Mouse (Mus musculus) embryonic facial prominence, embryonic 13.5 days (tissue): ENCODE data around the gene Ceacam20. TPM values are rescaled to one million over a fixed set of nuclear protein-coding genes. Genes with fewer than 3 reads are reported as not detected.
"Not testable (repeated sequence)": the region's sequence is repeated elsewhere in the genome, so short reads cannot be mapped to it uniquely, and the experiment has no call there.

Experiments
- ATAC-seq: fragments of 200-750 bp; cut with Nextera tagmentation; 2 replicates; pipeline ENCODE4 v1.8.0; 2017; ENCODE audit warnings: low read depth; ENCODE audit not compliant: insufficient number of reproducible peaks, insufficient read depth, low FRiP score, low TSS enrichment
- H3K27ac ChIP-seq: fragments of 300-500 bp; sonication (generic); 2 replicates; pipeline ENCODE4 v1.5.1; 2015; ENCODE audit warnings: moderate library complexity, mild to moderate bottlenecking, inconsistent platforms
- H3K27me3 ChIP-seq: fragments of 300-500 bp; sonication (generic); 2 replicates; pipeline ENCODE4 v1.6.1; 2015; ENCODE audit warnings: mild to moderate bottlenecking, inconsistent platforms
- H3K36me3 ChIP-seq: fragments of 300-500 bp; sonication (generic); 2 replicates; pipeline ENCODE4 v1.6.1; 2015; ENCODE audit warnings: mild to moderate bottlenecking, inconsistent platforms
- H3K4me1 ChIP-seq: fragments of 300-500 bp; sonication (generic); 2 replicates; pipeline ENCODE4 v1.6.1; 2015; ENCODE audit warnings: inconsistent platforms
- H3K4me2 ChIP-seq: fragments of 300-500 bp; sonication (generic); 2 replicates; pipeline ENCODE4 v1.6.1; 2015; ENCODE audit warnings: moderate library complexity, mild to moderate bottlenecking, inconsistent platforms
- H3K4me3 ChIP-seq: fragments of 300-500 bp; sonication (generic); 2 replicates; pipeline ENCODE4 v1.5.1; 2015; ENCODE audit warnings: mild to moderate bottlenecking, inconsistent platforms
- H3K9ac ChIP-seq: fragments of 300-500 bp; sonication (generic); 2 replicates; pipeline ENCODE4 v1.6.1; 2015; ENCODE audit warnings: mild to moderate bottlenecking, inconsistent platforms
- H3K9me3 ChIP-seq: fragments of 300-500 bp; sonication (generic); 2 replicates; pipeline ENCODE4 v1.6.1; 2016; ENCODE audit warnings: inconsistent platforms
- WGBS: fragments of 180-500 bp; shearing (Covaris S2); methylation state at CpG from one replicate; pipeline ENCODE4 v1.1.7; 2015; ENCODE audit warnings: mixed read lengths; 5-methylcytosine and 5-hydroxymethylcytosine counted together
- polyA plus RNA-seq: library from polyadenylated mRNA; unstranded; fragments of >200 nt; fragmentation: Nextera tagmentation; extraction: Ambion mirVana; gene quantifications from 2 replicates; pipeline ENCODE4 v1.2.1, GENCODE M21; 2015

Ceacam20 gene
- polyA plus RNA-seq, 1 experiment from 2014 or later = not detected

DNA sequence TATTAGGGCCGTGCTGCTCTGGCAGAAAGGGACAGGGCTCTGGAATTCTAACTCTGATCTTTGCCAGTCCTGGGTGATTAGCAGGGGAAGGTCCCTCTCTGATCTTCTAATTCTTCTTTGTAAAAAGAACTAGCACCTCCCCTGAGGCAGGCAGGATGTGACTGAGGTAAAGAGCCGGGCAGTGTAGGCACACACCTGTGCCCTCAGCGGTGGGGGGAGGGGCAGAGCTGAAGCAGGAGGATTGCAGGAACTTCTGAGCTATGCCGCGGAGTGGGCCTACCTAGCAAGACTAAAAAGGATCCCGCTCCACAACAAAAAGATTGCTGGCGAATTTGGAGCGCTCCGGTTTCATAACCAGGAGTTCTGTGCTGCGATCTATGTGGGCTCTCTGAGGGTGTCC lies 15.2 kb upstream of the Ceacam20 start:
- no peak overlapping the region for H3K27ac ChIP-seq
- H3K4me3 ChIP-seq = no peak overlapping the region
- H3K4me1 ChIP-seq = no peaks in the 10 kb centered on the region
- H3K27me3 ChIP-seq = no peaks in the 10 kb centered on the region
- ATAC-seq = no peak
- H3K4me2 ChIP-seq = no peak overlapping the region
- no peaks in the 10 kb centered on the region for H3K9me3 ChIP-seq
- whole genome bisulfite sequencing = 51% methylated on average over 10 of the region's 10 CpGs
- no peak overlapping the region for H3K9ac ChIP-seq
- H3K36me3 ChIP-seq = no peaks in the 10 kb centered on the region

DNA sequence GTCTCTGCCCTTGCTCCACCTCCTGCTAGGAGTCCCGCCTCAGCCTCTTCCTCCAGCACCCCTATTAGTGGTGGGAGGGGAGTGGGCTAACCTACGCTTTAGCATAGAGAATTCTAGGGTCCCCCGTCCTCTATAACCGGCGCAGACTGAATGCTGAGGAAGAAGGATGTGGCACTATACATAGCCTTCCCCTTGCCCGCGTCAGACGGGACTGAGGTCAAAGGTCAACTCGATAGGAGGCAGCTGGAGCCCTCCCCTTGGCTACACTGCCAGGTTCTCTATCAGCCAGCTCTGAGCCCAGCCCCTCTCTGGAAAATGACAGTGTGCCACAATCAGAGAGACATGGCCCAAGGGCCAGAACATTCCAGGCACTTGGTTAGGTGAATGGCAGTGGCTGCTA lies 14.6 kb upstream of the Ceacam20 start, which contains the start of gene Igsf23:
TSS of gene Igsf23 (minus strand) at position 168 of the 400 bp plus-strand sequence.
- WGBS = 37% methylated on average over 9 of the region's 9 CpGs
- Histone ChIP-seq H3K9me3 (no peaks in the 10 kb centered on the region), H3K4me2 (no peak within 1 kb of the TSS), H3K27me3 (no peaks in the 10 kb centered on the region), H3K36me3 (no peaks in the 10 kb centered on the region), H3K9ac (no peak within 1 kb of the TSS), H3K27ac (no peak within 1 kb of the TSS), H3K4me3 (no peak within 1 kb of the TSS), H3K4me1 (no peaks in the 10 kb centered on the region)
- ATAC-seq = 0 out of 2 replicates have a peak, but pooled peaks have one; percentile 39

DNA sequence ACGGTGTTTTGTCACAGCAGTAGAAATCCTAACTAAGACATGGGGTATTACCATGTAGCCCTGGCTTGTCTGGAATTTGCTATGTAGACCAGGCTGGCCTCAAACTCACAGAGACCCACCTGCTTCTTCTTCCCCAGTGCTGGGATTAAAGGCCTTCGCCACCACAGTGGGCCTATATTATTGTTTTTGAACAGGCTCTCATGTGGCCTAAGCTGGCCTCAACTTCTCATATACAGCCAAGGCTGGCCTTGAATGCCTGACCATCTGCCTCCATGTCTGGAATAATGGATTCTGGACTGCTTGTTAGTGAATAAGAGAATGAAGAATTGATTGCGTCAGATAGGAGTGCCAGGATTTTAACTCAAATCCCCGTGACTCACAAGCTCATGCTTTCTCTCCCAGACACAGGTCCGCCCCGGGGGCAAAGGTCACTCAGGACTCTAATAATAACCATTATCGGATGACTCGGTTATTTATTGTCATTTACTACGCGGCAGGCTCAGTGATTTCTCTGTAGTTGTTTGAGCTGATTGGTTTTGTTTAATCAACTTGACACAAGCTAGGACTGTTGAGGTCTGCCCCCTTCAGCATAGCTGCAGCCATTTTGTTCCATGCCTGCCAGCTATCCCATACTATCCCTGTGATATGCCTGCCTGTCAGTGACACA lies 12.8 kb upstream of the Ceacam20 start:
- no peak for ATAC-seq

DNA sequence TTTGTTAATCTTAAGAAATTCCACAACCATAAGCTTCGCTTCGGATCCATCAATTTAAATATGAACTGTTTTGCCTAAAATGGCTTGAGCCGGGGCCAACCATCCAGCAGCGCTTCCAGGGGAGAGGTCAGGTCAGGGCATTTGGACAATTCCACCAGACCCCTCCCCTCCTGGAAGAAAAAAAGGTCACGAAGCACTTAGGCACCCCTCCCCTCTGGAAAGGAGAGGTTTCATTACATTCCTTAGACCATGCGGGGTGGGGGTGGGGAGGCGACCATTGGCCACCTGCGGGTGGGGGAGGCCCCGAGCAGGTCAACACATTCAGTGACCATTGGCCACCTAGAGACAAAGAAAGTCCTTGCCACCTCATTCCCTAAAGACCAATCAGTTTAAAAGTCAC lies 12.2 kb upstream of the Ceacam20 start:
- no peaks in the 10 kb centered on the region for H3K9me3 ChIP-seq
- WGBS = 36% methylated on average over 9 of the region's 9 CpGs
- no peaks in the 10 kb centered on the region for H3K4me1 ChIP-seq
- H3K4me2 ChIP-seq = no peak overlapping the region
- H3K27ac ChIP-seq = no peak overlapping the region
- H3K36me3 ChIP-seq = no peaks in the 10 kb centered on the region
- no peak for ATAC-seq
- H3K9ac ChIP-seq = no peak overlapping the region
- H3K4me3 ChIP-seq = no peak overlapping the region
- no peaks in the 10 kb centered on the region for H3K27me3 ChIP-seq

More for the DNA sequence above, 12.8 kb upstream of the Ceacam20 start:
- Histone ChIP-seq H3K4me1 (no peaks in the 10 kb centered on the region), H3K27ac (no peak overlapping the region), H3K4me3 (no peak overlapping the region), H3K9me3 (no peaks in the 10 kb centered on the region), H3K27me3 (no peaks in the 10 kb centered on the region), H3K9ac (no peak overlapping the region), H3K4me2 (no peak overlapping the region), H3K36me3 (no peaks in the 10 kb centered on the region)
- 56% methylated on average over 10 of the region's 10 CpGs for WGBS

DNA sequence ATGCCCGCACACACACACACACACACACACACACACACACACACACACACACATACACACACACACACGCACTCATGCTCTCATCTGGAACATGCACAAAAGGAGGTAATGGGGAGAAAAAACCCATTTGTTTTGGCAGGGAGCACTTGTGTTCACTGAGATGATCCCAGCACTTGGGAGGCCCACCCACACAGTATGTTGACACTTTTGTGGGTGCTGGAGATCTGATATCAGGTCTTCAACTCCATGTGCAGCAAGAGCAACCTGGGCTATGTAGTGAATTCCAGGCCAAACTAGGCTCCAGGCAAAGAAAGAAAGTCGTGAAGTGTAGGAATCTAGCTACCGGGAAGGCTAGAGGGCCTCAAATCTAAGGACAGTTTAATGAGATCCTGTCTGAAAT lies 9.4 kb upstream of the Ceacam20 start:
- H3K9me3 ChIP-seq = no peaks in the 10 kb centered on the region
- no peaks in the 10 kb centered on the region for H3K27me3 ChIP-seq
- ATAC-seq = no peak
- no peak overlapping the region for H3K9ac ChIP-seq
- no peak overlapping the region for H3K4me2 ChIP-seq
- no peaks in the 10 kb centered on the region for H3K4me1 ChIP-seq
- H3K27ac ChIP-seq = no peak overlapping the region
- H3K4me3 ChIP-seq = no peak overlapping the region
- H3K36me3 ChIP-seq = no peaks in the 10 kb centered on the region
- 68% methylated on average over 4 of the region's 4 CpGs for WGBS

DNA sequence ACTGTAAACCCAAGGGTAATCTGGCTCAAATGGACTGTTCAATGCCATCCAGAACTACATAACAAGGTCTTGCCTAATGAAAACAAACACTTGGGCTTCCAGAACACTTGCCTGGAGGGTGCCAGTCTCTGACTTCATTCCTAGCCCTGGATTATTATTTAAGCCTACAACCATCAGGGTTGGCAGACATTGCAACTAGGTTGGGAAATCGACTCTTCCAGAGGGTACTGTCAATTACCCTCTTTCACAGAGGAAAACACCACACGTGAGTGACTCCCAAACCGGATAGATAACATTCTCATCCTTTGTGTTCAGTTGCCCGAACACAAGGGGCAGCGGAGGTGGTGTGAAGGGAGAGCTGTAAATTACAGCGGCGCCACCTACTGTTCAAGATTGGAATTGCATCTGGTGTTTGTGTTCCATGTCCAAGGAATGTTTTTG lies 8.9 kb upstream of the Ceacam20 start:
- no peaks in the 10 kb centered on the region for H3K36me3 ChIP-seq
- 0 out of 2 replicates have a peak overlapping the region, but pooled peaks have one; percentile 20 for H3K4me2 ChIP-seq
- no peaks in the 10 kb centered on the region for H3K9me3 ChIP-seq
- H3K27me3 ChIP-seq = no peaks in the 10 kb centered on the region
- no peak overlapping the region for H3K4me3 ChIP-seq
- ATAC-seq = no peak
- no peak overlapping the region for H3K27ac ChIP-seq
- H3K9ac ChIP-seq = no peak overlapping the region
- 2% methylated on average over 7 of the region's 7 CpGs for WGBS
- H3K4me1 ChIP-seq = no peaks in the 10 kb centered on the region

DNA sequence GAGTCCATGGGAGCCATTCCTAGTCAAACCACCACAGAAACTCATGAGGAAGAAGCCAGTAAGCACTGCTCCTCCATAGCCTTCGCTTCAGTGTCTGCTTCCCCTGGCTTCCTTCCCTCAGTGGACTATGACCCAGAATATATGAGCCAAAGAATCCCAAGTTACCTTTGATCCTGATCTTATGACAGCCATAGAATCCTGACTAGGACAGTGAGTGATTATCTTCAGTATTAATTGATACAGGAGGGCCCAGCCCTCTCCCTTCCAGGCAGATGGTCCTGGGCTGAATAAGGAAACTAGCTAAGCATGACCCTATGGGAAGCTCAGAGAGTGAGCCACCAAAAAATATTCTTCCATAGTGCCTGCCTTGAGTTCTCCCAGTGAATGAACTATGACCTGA lies 2.8 kb upstream of the Ceacam20 start:
- Histone ChIP-seq H3K27me3 (no peaks in the 10 kb centered on the region), H3K27ac (no peak overlapping the region), H3K9ac (no peak overlapping the region), H3K4me2 (no peak overlapping the region), H3K4me1 (no peaks in the 10 kb centered on the region), H3K36me3 (no peaks in the 10 kb centered on the region), H3K4me3 (no peak overlapping the region), H3K9me3 (no peaks in the 10 kb centered on the region)
- ATAC-seq = no peak
- 70% methylated on average over 1 of the region's 1 CpGs for WGBS

DNA sequence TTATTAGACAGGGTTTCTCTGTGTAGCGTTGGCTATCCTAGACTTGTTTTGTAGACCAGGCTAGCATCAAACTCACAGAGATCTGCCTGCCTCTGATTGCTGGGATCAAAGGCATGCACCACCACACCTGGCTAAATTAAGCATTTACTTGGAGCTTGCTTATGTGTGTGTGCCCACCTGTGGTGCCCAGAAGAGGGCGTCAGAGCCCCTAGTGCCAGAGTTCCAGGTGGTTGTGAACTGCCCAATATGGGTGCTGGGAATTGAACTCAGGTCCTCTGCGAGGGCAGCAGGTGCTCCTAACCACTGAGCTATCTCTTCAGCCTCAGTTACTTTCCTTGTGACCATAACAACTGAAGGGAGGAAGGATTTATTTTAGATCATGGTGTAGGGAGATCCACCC lies 3.9 kb downstream of the Ceacam20 start:
- Histone ChIP-seq H3K9ac (no peak overlapping the region), H3K4me2 (no peak overlapping the region), H3K4me1 (no peaks in the 10 kb centered on the region), H3K9me3 (peaks cover 13% of the 10 kb centered on the region; the same call in 1 of the 2 replicates), H3K4me3 (no peak overlapping the region), H3K36me3 (no peaks in the 10 kb centered on the region), H3K27ac (no peak overlapping the region), H3K27me3 (no peaks in the 10 kb centered on the region)
- ATAC-seq = no peak
- WGBS = 80% methylated on average over 3 of the region's 3 CpGs

DNA sequence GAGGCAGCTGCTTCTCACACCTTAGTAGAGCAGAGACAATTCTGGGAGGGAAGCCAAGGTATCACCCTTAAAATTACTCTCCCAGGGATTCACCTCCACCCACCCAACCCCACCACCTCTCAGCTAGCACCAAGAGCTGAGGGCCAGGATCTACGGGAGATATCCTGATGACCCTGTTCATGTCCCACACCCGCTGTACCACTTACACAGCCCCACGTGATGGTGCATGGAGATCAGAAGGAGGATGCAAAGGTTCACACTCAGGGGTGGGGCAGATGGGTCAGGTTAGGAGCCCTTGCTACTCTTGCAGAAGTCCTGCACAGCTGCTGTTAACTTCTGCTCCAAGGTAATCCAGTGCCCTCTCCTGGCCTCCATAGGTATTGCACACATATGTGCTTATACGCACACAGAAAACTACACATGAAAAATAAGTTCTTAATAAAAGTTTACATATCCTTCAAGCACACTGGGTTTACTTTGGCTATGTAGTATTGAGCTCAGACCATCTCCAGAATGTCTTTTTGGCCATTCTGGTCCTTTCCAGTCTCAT lies 4.4 kb downstream of the Ceacam20 start:
- WGBS = 91% methylated on average over 4 of the region's 4 CpGs

DNA sequence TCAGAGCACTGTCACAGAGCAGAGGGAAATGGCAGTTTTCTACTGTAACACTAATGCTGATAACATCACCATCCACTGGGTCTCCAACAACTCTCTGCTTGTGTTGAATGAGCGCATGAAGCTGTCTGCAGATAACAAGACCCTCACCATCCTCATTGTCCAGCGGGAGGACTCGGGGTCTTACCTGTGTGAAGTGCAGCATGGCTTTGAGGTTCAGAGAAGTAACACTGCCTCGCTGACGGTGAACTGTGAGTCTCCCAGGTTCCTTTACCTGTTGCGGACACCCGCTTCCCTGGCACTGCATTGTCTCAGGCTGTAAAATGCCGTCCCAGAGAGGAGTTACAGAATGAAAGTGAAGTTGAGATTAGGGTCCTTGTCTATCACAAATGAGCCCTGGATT lies 5.0 kb downstream of the Ceacam20 start:
- Histone ChIP-seq H3K4me2 (no peak overlapping the region), H3K9me3 (peaks cover 13% of the 10 kb centered on the region; the same call in 1 of the 2 replicates), H3K4me1 (no peaks in the 10 kb centered on the region), H3K36me3 (no peaks in the 10 kb centered on the region), H3K27ac (no peak overlapping the region), H3K9ac (no peak overlapping the region), H3K27me3 (no peaks in the 10 kb centered on the region), H3K4me3 (no peak overlapping the region)
- no peak for ATAC-seq
- WGBS = 92% methylated on average over 8 of the region's 8 CpGs

More for the DNA sequence above, 4.4 kb downstream of the Ceacam20 start:
- H3K27ac ChIP-seq = no peak overlapping the region
- no peak overlapping the region for H3K4me3 ChIP-seq
- H3K36me3 ChIP-seq = no peaks in the 10 kb centered on the region
- no peak overlapping the region for H3K4me2 ChIP-seq
- ATAC-seq = no peak
- no peaks in the 10 kb centered on the region for H3K27me3 ChIP-seq
- peaks cover 13% of the 10 kb centered on the region; the same call in 1 of the 2 replicates for H3K9me3 ChIP-seq
- no peak overlapping the region for H3K9ac ChIP-seq
- H3K4me1 ChIP-seq = no peaks in the 10 kb centered on the region

DNA sequence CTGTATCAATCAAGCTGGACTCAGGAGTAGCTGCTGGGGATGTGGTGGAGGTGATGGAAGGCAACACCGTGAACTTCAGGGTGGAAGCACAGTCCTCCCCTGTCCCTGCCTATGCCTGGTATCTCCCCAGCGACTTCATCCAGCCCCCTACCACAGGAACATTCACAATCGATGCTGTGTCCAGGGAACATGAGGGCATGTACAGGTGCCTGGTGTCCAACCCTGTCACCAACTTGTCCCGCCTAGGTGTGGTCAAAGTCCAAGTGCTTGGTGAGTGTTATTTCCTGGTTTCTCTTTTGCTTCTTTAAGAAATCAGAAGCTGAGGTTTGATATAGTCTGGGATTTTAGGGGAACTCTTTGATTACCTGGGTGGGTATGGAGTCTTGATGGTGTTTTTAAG lies 6.3 kb downstream of the Ceacam20 start:
- no peak overlapping the region for H3K4me2 ChIP-seq
- H3K9me3 ChIP-seq = peaks cover 13% of the 10 kb centered on the region; the same call in 1 of the 2 replicates
- no peak overlapping the region for H3K4me3 ChIP-seq
- no peaks in the 10 kb centered on the region for H3K36me3 ChIP-seq
- 88% methylated on average over 4 of the region's 4 CpGs for WGBS
- H3K27ac ChIP-seq = no peak overlapping the region
- no peak for ATAC-seq
- no peaks in the 10 kb centered on the region for H3K27me3 ChIP-seq
- H3K4me1 ChIP-seq = no peaks in the 10 kb centered on the region
- H3K9ac ChIP-seq = no peak overlapping the region

DNA sequence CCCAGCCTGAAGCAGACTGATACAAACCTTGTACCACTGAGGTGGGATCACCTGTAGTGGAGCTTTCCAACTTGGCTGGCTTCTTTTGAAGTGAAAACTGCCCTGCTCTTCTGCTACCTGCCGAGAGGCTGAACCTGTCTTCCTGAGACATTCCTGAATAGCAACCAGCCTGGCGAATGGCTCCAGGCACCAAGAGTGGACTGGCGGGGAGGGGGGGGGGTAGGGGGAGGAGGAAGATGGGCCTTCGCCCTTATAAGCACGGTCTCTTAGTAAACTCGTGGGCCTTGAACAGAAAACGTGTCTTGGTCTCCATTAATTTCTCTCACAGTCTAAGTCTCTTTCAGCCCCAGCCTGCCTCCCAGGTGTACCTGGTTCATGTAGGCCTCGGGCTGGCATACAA lies 26.0 kb downstream of the Ceacam20 start, which contains the start of gene Nlrp9b:
TSS of gene Nlrp9b (plus strand) at position 301 of the 400 bp plus-strand sequence.
- H3K9ac ChIP-seq, H3K36me3 ChIP-seq, H3K27me3 ChIP-seq, H3K4me2 ChIP-seq, ATAC-seq, H3K9me3 ChIP-seq, H3K4me1 ChIP-seq, H3K27ac ChIP-seq, H3K4me3 ChIP-seq: not testable (repeated sequence)
- WGBS = 59% methylated on average over 8 of the region's 8 CpGs
